Mouse (Mus musculus): Measurements from ENCODE around the gene Pcdh7. TPM values are rescaled to one million over a fixed set of nuclear protein-coding genes. Genes with fewer than 3 reads are reported as not detected.

The Pcdh7 gene
- polyA plus RNA-seq, 1 experiment from 2014 or later: 16.8 TPM

DNA sequence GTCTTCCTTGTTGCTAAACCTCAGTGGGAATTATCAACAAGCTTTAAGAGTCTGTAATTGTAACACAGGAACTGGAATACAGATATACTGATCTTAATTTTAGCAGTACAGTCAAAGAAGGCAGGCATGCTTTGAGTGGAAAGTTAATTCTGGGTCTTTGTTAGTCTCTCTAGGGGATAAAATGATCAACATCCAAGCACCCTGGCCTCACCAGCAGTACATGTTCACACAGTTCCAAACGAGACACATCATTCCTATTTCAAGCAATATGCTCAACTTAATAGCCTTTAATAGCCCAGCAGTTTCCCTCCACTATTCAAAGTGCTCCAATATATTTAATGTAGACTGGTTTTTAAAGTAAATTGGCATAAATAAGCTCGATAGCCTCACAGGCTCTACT, 275.8 kb downstream of the Pcdh7 start:
- Histone ChIP-seq H3K27ac (no peak overlapping the region), H3K4me1 (no peaks in the 10 kb centered on the region), H3K4me2 (replicated peaks) (no peak overlapping the region), H3K4me3 (no peak overlapping the region), H3K9me3 (replicated peaks) (no peaks in the 10 kb centered on the region), H3K27me3 (no peaks in the 10 kb centered on the region), H3K36me3 (no peaks in the 10 kb centered on the region), H3K9ac (no peak overlapping the region)
- WGBS: 84% methylated on average over 2 of the region's 2 CpGs
- ATAC-seq (ENCODE audit: low FRiP score): no peak

DNA sequence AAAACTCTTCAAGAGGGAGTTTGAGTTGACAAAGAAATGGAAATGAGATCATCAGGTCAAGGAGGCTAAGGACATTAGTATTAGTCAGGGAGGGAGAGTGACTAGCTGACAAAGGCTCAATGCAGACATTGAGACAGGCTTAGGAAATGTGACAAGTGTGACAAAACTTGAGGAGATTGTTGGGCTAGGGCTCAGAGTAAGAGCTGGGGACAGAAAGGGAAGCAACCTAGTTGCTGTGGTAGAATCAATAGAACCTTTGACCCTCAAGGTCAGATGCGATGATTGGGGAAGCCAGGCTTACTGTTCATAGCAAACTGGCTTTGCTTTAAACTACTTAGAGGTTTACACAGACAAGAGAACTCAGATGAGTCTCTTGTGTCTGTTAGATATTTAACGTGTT, 303.6 kb downstream of the Pcdh7 start:
- Histone ChIP-seq H3K27ac (no peak overlapping the region), H3K27me3 (no peaks in the 10 kb centered on the region), H3K9ac (no peak overlapping the region), H3K4me1 (no peaks in the 10 kb centered on the region), H3K36me3 (no peaks in the 10 kb centered on the region), H3K4me3 (no peak overlapping the region), H3K4me2 (replicated peaks) (no peak overlapping the region), H3K9me3 (replicated peaks) (no peaks in the 10 kb centered on the region)
- ATAC-seq (ENCODE audit: low FRiP score): no peak
- 39% methylated on average over 2 of the region's 2 CpGs for WGBS

DNA sequence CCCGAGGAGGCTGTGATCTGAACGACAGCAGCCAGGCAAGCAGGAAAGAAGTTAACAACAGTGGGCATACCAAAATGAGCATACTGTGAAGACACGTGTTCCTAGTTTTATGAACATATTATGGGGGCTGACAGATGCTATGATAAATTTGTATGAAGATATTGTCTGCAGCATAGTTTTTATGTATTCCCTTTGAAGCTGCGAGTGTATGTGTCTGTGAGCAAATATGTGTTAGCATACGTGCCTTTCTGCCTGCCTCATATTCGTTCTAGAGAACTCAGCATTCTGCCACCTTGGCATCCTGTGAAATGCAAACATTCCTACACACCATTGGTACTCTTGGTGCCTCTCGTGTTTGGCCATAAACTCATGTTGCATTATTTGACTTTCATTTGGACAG, 307.4 kb downstream of the Pcdh7 start:
- 79% methylated on average over 7 of the region's 7 CpGs for WGBS
- no peaks in the 10 kb centered on the region for H3K4me1 ChIP-seq
- no peak overlapping the region for H3K4me3 ChIP-seq
- ATAC-seq (ENCODE audit: low FRiP score): no peak
- no peak overlapping the region for H3K9ac ChIP-seq
- H3K4me2 ChIP-seq (replicated peaks): no peak overlapping the region
- no peaks in the 10 kb centered on the region for H3K36me3 ChIP-seq
- no peaks in the 10 kb centered on the region for H3K27me3 ChIP-seq
- H3K27ac ChIP-seq: no peak overlapping the region
- no peaks in the 10 kb centered on the region for H3K9me3 ChIP-seq (replicated peaks)

DNA sequence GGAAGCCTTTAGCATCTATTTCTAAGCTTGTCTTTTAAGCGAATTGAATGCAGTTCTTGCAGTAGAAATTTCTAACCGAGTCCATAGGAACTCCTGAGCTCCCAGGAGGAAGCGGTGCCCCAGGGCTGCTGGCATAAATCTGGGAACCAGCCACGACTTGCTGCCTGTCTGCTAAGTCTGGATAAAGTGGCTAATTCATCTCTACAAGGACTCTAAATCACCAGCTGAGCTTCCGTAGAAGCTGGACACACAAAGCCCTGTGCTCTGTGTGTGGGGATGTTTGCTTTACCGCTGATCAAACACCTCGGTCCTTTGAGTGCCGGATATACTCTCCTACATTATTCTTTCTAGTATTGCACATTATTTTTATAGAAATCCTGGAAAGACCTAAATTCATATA, 308.0 kb downstream of the Pcdh7 start:
- Histone ChIP-seq H3K36me3 (no peaks in the 10 kb centered on the region), H3K27me3 (no peaks in the 10 kb centered on the region), H3K4me2 (replicated peaks) (no peak overlapping the region), H3K9me3 (replicated peaks) (no peaks in the 10 kb centered on the region), H3K4me1 (no peaks in the 10 kb centered on the region), H3K27ac (no peak overlapping the region), H3K4me3 (no peak overlapping the region), H3K9ac (no peak overlapping the region)
- no peak for ATAC-seq (ENCODE audit: low FRiP score)
- 52% methylated on average over 8 of the region's 8 CpGs for WGBS

DNA sequence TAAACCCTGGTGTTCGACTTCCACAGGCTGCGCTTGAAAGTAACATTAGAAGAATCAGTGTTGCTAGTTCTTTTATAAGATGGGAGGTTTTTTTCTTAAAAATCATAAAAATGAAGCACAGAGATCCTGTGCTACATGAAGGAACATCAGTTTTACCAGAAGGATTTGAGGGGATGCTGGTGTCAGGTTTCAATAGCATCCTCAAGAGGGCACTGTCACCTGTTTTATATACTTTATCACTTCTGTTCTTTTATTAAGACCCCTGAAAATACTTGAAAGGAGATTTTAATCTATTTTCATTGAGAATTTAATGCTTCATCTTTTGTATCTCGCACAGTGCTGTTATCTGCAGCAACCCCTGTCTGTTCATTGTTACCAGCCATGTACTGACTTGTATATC, 322.1 kb downstream of the Pcdh7 start:
- no peak overlapping the region for H3K9ac ChIP-seq
- WGBS: 70% methylated on average over 3 of the region's 3 CpGs
- no peak overlapping the region for H3K27ac ChIP-seq
- no peaks in the 10 kb centered on the region for H3K9me3 ChIP-seq (replicated peaks)
- no peak overlapping the region for H3K4me2 ChIP-seq (replicated peaks)
- no peaks in the 10 kb centered on the region for H3K27me3 ChIP-seq
- H3K4me3 ChIP-seq: no peak overlapping the region
- no peaks in the 10 kb centered on the region for H3K36me3 ChIP-seq
- no peak for ATAC-seq (ENCODE audit: low FRiP score)
- 0 out of 2 replicates have a peak, but pooled peaks cover 2% of the 10 kb centered on the region for H3K4me1 ChIP-seq

DNA sequence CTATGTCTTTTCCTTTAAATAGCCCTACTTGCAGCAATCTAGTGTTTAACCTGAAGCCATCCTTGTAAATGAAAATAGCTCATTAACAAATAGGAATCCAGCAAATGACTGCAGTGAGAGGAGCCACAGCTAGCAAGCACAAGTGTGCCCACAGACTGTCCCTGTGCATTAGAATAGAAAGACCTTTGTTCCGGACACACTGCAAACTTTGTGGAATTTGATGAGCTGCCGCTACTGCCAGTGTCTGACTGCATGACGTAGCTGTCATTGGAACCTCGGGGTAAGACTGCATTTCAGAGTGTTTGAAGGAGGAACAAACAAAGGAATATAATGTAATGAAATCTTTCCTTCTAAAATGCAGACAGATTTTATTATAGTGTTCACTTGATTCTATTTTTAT, 326.4 kb downstream of the Pcdh7 start:
- no peaks in the 10 kb centered on the region for H3K36me3 ChIP-seq
- 31% methylated on average over 4 of the region's 4 CpGs for WGBS
- no peak overlapping the region for H3K4me2 ChIP-seq (replicated peaks)
- no peak overlapping the region for H3K4me3 ChIP-seq
- ATAC-seq (ENCODE audit: low FRiP score): peak; percentile 67
- H3K9me3 ChIP-seq (replicated peaks): no peaks in the 10 kb centered on the region
- H3K9ac ChIP-seq: no peak overlapping the region
- H3K27ac ChIP-seq: no peak overlapping the region
- no peaks in the 10 kb centered on the region for H3K27me3 ChIP-seq
- H3K4me1 ChIP-seq: 0 out of 2 replicates have a peak, but pooled peaks cover 2% of the 10 kb centered on the region

DNA sequence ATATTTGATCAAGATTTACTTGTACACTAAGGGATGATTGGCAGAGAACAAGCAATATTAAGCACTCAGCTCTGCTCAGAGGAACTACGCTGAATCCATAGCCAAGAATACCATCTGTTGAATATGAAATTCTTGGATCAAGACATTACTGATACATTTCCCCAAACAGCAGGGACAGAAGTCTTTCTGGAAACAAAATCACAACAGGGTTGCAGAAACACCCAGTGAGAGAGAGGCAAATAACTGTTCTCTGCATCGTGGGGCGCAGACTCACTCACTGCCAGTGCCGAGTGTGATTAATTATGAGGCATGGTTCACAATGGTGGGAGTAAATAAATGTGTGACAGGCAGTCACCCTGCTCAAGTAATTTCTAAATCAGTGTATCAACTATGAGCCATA, 363.3 kb downstream of the Pcdh7 start:
- Histone ChIP-seq H3K36me3 (no peaks in the 10 kb centered on the region), H3K9me3 (replicated peaks) (no peaks in the 10 kb centered on the region), H3K4me2 (replicated peaks) (no peak overlapping the region), H3K9ac (no peak overlapping the region), H3K4me1 (no peaks in the 10 kb centered on the region), H3K4me3 (no peak overlapping the region), H3K27me3 (no peaks in the 10 kb centered on the region), H3K27ac (no peak overlapping the region)
- 59% methylated on average over 4 of the region's 4 CpGs for WGBS
- no peak for ATAC-seq (ENCODE audit: low FRiP score)

DNA sequence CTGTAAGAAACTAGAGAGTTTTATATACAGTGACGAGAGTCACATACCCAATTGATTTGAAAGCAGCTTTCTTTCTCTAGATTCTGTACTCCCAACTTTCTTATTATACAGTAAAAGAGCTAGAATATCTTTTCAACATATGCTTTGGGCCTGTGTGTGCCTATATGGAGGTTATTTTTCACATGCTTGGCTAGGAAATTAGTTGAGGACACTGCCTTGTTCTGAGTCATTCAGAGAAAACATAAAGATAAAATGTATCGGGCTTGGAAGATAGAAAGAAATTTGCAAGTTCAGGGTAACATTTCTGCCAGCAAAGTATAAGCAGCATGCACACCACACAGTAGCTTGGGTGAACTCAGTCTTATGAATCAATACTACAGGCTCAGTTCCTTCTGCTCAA, 364.5 kb downstream of the Pcdh7 start:
- Histone ChIP-seq H3K36me3 (no peaks in the 10 kb centered on the region), H3K27me3 (no peaks in the 10 kb centered on the region)

DNA sequence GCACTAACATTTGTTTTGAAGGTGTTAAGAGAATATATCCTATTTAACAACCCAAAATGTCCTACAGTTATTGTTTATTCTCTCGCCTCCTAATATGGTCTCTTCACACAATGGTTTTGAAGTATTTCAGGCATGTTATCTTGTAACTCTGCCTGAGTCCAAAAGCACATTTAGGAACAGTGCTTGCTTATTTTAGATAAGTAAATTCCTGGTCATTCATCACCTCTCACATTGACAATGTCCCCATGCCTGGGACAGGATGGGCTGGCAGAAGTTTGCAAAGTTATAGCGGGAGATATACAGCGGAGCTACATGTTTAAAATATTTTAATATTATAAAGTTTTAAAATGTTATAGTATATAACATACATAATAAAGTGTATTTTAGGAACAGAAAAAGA, 365.3 kb downstream of the Pcdh7 start:
- WGBS: 96% methylated on average over 3 of the region's 3 CpGs
- H3K27me3 ChIP-seq: no peaks in the 10 kb centered on the region
- ATAC-seq (ENCODE audit: low FRiP score): no peak
- H3K36me3 ChIP-seq: no peaks in the 10 kb centered on the region
- no peak overlapping the region for H3K27ac ChIP-seq
- H3K9ac ChIP-seq: no peak overlapping the region
- no peak overlapping the region for H3K4me3 ChIP-seq
- no peaks in the 10 kb centered on the region for H3K9me3 ChIP-seq (replicated peaks)
- no peaks in the 10 kb centered on the region for H3K4me1 ChIP-seq
- no peak overlapping the region for H3K4me2 ChIP-seq (replicated peaks)

More for the DNA sequence above, 364.5 kb downstream of the Pcdh7 start:
- Histone ChIP-seq H3K4me3 (no peak overlapping the region), H3K4me2 (replicated peaks) (no peak overlapping the region), H3K9ac (no peak overlapping the region), H3K9me3 (replicated peaks) (no peaks in the 10 kb centered on the region), H3K27ac (no peak overlapping the region), H3K4me1 (no peaks in the 10 kb centered on the region)
- WGBS: 92% methylated on average over 2 of the region's 2 CpGs
- no peak for ATAC-seq (ENCODE audit: low FRiP score)

DNA sequence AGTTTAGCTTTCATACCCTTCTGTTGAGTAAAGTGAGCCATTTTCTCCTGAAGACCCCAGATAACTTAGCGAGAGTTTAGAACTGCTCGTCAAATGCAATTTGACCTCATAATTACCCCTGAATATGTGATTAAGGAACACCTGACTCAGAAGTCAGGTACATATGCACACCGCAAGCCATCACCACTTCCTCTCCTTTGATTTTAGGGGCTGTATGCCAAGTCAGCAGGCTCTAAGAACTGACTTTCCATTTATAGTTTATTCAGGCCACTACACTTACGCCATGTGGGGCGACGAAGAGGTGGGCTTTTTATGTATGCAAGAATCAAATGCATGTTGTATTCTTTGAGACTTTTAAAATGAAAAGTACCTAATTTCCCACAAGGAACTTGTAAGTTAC, 366.2 kb downstream of the Pcdh7 start:
- Histone ChIP-seq H3K36me3 (no peaks in the 10 kb centered on the region), H3K27me3 (no peaks in the 10 kb centered on the region), H3K9ac (no peak overlapping the region), H3K27ac (no peak overlapping the region), H3K4me2 (replicated peaks) (no peak overlapping the region), H3K9me3 (replicated peaks) (no peaks in the 10 kb centered on the region), H3K4me1 (no peaks in the 10 kb centered on the region), H3K4me3 (no peak overlapping the region)
- ATAC-seq (ENCODE audit: low FRiP score): no peak
- WGBS: 87% methylated on average over 6 of the region's 6 CpGs

DNA sequence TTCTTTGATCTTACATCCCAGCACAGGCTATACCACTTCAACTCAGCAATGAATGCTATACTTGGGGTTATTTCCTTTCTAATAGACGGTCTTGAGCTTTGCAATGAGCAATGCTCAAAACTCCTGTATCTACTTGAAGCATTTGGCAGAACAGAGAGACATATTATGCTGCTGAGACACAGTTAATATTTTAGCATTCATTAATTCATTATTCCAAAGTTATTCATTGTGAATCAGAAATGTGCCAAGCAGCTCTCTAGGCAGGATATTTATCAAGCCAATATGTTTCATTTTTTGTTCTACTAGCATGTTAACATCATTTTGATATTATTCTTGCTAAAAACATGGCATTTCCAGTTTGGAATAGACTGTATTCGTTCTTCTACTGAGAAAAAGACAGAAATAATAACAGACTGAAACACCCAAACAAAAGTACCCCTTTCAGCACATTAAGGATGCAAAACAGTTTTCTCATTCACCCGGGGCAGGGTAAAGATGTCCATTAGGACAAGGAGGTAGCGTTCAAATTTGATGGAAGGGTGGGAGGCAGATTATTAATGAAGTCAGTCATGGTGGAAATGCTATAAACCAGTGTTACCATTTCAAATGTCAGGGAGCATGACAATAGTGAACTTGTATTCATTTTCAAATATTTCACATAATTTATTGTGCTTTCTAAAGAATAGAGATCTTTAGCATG, 391.0 kb downstream of the Pcdh7 start:
- Histone ChIP-seq H3K27ac (no peak overlapping the region), H3K9ac (no peak overlapping the region), H3K4me2 (replicated peaks) (no peak overlapping the region), H3K4me1 (no peaks in the 10 kb centered on the region), H3K9me3 (replicated peaks) (no peaks in the 10 kb centered on the region), H3K27me3 (no peaks in the 10 kb centered on the region), H3K36me3 (no peaks in the 10 kb centered on the region), H3K4me3 (no peak overlapping the region)
- whole genome bisulfite sequencing: 74% methylated on average over 4 of the region's 4 CpGs
- ATAC-seq (ENCODE audit: low FRiP score): no peak

DNA sequence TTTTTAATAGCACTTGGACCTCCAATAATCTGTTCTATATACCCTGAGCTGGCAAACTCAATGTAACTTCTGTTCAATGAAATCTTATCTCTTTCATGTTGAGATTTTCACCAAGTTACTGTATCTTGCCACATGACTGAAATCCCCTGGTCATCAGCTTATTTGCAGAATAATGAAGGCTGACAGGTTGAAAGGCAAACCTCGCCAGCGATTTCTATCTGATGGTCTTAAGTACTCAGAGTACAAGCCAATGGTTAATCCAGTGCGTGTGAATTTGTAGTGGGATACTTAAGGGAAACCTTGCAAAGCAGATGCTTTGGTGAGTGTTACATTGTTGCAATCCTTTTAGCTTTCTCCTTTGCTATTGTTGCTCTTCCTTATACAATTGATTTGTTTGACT, 398.3 kb downstream of the Pcdh7 start:
- H3K27me3 ChIP-seq: no peaks in the 10 kb centered on the region
- H3K4me1 ChIP-seq: no peaks in the 10 kb centered on the region
- ATAC-seq (ENCODE audit: low FRiP score): no peak
- no peak overlapping the region for H3K4me3 ChIP-seq
- no peak overlapping the region for H3K27ac ChIP-seq
- 74% methylated on average over 3 of the region's 3 CpGs for WGBS
- no peaks in the 10 kb centered on the region for H3K36me3 ChIP-seq
- no peak overlapping the region for H3K9ac ChIP-seq
- no peak overlapping the region for H3K4me2 ChIP-seq (replicated peaks)
- H3K9me3 ChIP-seq (replicated peaks): no peaks in the 10 kb centered on the region

DNA sequence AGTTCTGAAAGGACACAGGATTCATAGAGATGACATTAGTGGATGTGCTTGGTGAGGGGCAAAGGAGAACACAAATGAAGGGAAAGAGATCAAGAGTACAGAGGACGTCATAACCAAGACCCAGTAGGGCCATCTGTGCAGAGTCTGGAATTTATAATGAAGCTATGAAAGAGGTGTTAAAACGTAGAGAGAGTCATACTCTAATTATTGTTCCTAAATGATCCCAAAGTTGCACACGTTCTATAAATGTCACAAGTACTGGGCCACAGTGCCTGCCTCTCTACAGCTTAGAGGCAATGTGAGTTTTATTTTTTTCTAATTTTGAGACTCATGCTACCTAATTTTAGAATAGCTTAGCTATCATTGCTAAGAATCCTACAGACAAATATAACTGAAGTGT, 400.1 kb downstream of the Pcdh7 start:
- no peak overlapping the region for H3K27ac ChIP-seq
- no peak overlapping the region for H3K4me2 ChIP-seq (replicated peaks)
- no peaks in the 10 kb centered on the region for H3K36me3 ChIP-seq
- 81% methylated on average over 3 of the region's 3 CpGs for WGBS
- no peaks in the 10 kb centered on the region for H3K4me1 ChIP-seq
- no peaks in the 10 kb centered on the region for H3K9me3 ChIP-seq (replicated peaks)
- no peak overlapping the region for H3K4me3 ChIP-seq
- no peaks in the 10 kb centered on the region for H3K27me3 ChIP-seq
- no peak overlapping the region for H3K9ac ChIP-seq
- ATAC-seq (ENCODE audit: low FRiP score): no peak

All from hindbrain, embryonic 12.5 days (tissue).